Mouse (Mus musculus): ENCODE results near the gene Sorcs1. TPM values are rescaled to one million over a fixed set of nuclear protein-coding genes. Genes with fewer than 3 reads are reported as not detected.

Gene Sorcs1
- polyA plus RNA-seq, 1 experiment from 2014 or later = 0.38 TPM

DNA sequence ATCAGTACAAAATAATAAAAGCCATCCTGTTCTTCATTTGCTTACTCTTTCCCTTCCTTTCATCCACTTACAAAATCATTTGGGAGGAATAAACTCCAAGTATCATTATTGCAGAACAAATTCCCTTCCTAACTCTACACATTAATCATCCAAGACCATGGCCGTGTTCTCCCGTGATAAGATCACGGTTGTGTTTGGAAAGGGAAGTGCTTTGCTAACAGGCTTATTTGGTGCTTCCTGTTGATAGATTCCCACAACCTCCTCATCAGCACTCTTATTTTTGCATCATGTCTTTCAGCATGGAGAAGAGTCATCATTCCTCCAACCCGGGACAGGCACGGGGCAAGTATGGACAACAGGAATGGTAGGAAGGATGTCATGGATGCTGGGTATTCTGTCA is 25.7 kb downstream of the Sorcs1 start:
- H3K27me3 ChIP-seq (ENCODE audit: control insufficient read depth, insufficient read depth, low read depth, low read length) = no peaks in the 10 kb centered on the region
- H3K4me2 ChIP-seq (ENCODE audit: low read depth, low read length) = no peak overlapping the region
- H3K4me3 ChIP-seq (ENCODE audit: low read depth, low read length) = no peak overlapping the region
- 18% methylated on average over 5 of the region's 5 CpGs for WGBS (ENCODE audit: insufficient replicate concordance)
- H3K9me3 ChIP-seq (replicated peaks; ENCODE audit: control insufficient read depth, low read length) = no peaks in the 10 kb centered on the region
- H3K4me1 ChIP-seq (ENCODE audit: control insufficient read depth, low read depth, low read length) = no peaks in the 10 kb centered on the region
- ATAC-seq (ENCODE audit: low read depth) = no peak
- H3K27ac ChIP-seq (ENCODE audit: low read length) = no peak overlapping the region
- H3K9ac ChIP-seq (ENCODE audit: low read depth, low read length) = no peak overlapping the region
- H3K36me3 ChIP-seq (ENCODE audit: control insufficient read depth, insufficient read depth) = no peaks in the 10 kb centered on the region

DNA sequence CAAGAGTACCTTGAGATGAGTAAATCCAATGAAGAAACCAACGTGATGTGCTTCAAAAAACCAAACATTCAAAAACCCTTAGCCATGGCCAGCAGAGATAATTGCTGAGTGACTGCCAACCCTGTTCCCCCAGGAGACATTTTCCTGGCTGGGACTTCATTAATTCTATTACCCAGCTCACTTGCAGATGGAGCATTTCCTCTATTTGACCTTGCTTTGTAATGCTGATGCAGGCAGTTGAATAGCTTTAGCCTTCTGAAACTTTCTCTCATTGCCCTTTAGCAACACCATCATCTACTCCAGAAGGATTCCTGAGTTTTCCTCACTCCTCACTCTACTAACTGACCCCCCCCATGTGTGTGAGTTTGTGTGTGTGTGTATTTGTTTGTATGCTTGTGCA is 34.6 kb downstream of the Sorcs1 start:
- Histone ChIP-seq H3K27me3 (ENCODE audit: control insufficient read depth, insufficient read depth, low read depth, low read length) (no peaks in the 10 kb centered on the region), H3K4me3 (ENCODE audit: low read depth, low read length) (no peak overlapping the region), H3K36me3 (ENCODE audit: control insufficient read depth, insufficient read depth) (no peaks in the 10 kb centered on the region), H3K9me3 (replicated peaks; ENCODE audit: control insufficient read depth, low read length) (no peaks in the 10 kb centered on the region), H3K27ac (ENCODE audit: low read length) (no peak overlapping the region), H3K9ac (ENCODE audit: low read depth, low read length) (no peak overlapping the region), H3K4me2 (ENCODE audit: low read depth, low read length) (no peak overlapping the region), H3K4me1 (ENCODE audit: control insufficient read depth, low read depth, low read length) (no peaks in the 10 kb centered on the region)
- WGBS (ENCODE audit: insufficient replicate concordance) = 59% methylated on average over 1 of the region's 1 CpGs
- no peak for ATAC-seq (ENCODE audit: low read depth)

DNA sequence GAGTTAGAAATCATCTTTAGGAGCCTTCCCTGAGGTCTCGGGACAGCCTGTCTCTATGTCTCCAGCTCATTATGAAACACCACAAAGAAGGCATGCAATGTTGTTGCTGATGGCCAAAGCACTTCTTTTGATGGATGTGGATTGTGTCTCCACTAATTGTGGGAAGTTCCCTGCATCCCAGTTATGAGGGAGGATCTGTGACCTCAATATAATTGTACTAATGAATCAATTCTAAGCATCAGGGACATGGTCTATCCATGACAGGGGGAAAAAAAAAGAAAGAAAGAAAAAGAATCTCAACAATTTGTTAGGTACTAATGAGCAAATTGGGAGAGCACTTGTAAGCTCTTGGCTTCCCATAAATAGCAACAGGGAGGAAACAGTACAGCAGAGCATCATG is 36.3 kb downstream of the Sorcs1 start:
- 49% methylated on average over 1 of the region's 1 CpGs for WGBS (ENCODE audit: insufficient replicate concordance)
- Histone ChIP-seq H3K9me3 (replicated peaks; ENCODE audit: control insufficient read depth, low read length) (no peaks in the 10 kb centered on the region), H3K4me3 (ENCODE audit: low read depth, low read length) (no peak overlapping the region), H3K36me3 (ENCODE audit: control insufficient read depth, insufficient read depth) (no peaks in the 10 kb centered on the region), H3K4me2 (ENCODE audit: low read depth, low read length) (no peak overlapping the region), H3K27me3 (ENCODE audit: control insufficient read depth, insufficient read depth, low read depth, low read length) (no peaks in the 10 kb centered on the region), H3K9ac (ENCODE audit: low read depth, low read length) (no peak overlapping the region), H3K27ac (ENCODE audit: low read length) (no peak overlapping the region), H3K4me1 (ENCODE audit: control insufficient read depth, low read depth, low read length) (no peaks in the 10 kb centered on the region)
- no peak for ATAC-seq (ENCODE audit: low read depth)

DNA sequence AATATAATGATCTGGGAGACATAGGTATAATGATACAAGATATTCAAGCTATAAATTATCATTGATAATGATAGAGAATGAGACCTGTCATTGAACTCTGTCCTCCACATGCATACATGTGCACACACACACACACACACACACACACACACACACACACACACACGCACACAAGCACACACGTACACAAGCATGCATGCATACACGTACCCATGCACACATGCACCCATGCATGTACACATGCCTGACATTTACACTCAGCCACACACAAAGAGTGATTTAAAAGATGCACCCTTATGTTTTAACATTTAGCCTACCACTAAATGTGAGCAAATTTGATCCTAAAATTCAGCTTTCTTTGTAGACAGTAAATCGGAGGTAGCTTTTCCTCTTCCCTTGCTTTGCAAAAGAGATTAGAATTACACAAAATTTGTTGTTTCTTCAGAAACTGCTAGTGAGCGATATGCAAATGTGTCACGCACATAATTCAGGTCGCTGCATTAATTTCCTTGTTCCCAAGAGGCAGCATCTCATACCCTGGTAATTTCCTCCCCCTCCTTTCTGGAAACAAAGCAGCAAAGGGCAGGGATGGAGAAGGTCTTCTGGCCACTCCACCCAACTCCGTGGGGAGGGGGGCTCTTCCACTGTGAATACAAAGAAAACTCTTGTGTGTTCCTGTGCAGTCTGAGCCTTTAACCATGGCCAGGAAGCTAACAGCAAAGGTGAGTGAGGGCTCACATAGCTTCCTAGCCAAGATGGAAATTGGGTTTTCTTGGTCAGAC is 38.0 kb downstream of the Sorcs1 start:
- H3K27ac ChIP-seq (ENCODE audit: low read length) = no peak overlapping the region
- ATAC-seq (ENCODE audit: low read depth) = no peak
- no peaks in the 10 kb centered on the region for H3K4me1 ChIP-seq (ENCODE audit: control insufficient read depth, low read depth, low read length)
- H3K9ac ChIP-seq (ENCODE audit: low read depth, low read length) = no peak overlapping the region
- H3K27me3 ChIP-seq (ENCODE audit: control insufficient read depth, insufficient read depth, low read depth, low read length) = no peaks in the 10 kb centered on the region
- no peaks in the 10 kb centered on the region for H3K36me3 ChIP-seq (ENCODE audit: control insufficient read depth, insufficient read depth)
- WGBS (ENCODE audit: insufficient replicate concordance) = 64% methylated on average over 8 of the region's 8 CpGs
- H3K9me3 ChIP-seq (replicated peaks; ENCODE audit: control insufficient read depth, low read length) = no peaks in the 10 kb centered on the region
- no peak overlapping the region for H3K4me2 ChIP-seq (ENCODE audit: low read depth, low read length)
- no peak overlapping the region for H3K4me3 ChIP-seq (ENCODE audit: low read depth, low read length)

DNA sequence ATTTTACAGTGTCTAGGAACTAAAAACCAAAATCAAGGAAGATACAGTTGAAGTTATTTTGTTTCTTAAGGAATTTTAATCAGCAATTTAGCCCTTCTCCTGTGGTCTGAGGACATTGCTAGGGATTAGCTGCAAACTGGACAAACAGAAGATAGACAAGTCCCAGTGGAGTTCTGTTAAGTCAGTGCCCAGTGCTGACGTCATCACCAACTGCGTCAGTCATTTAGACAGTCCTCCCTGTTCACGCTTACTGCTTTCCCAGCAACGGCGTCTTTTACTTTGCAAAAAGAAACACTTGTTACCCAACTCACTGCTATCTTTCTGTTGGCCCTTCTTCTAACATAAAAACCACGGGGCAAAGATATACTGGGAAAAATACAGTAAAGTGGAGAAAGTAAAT is 40.3 kb downstream of the Sorcs1 start:
- Histone ChIP-seq H3K27me3 (ENCODE audit: control insufficient read depth, insufficient read depth, low read depth, low read length) (no peaks in the 10 kb centered on the region), H3K36me3 (ENCODE audit: control insufficient read depth, insufficient read depth) (no peaks in the 10 kb centered on the region), H3K9ac (ENCODE audit: low read depth, low read length) (no peak overlapping the region), H3K27ac (ENCODE audit: low read length) (no peak overlapping the region), H3K4me3 (ENCODE audit: low read depth, low read length) (no peak overlapping the region), H3K4me1 (ENCODE audit: control insufficient read depth, low read depth, low read length) (no peaks in the 10 kb centered on the region), H3K9me3 (replicated peaks; ENCODE audit: control insufficient read depth, low read length) (no peaks in the 10 kb centered on the region), H3K4me2 (ENCODE audit: low read depth, low read length) (no peak overlapping the region)
- ATAC-seq (ENCODE audit: low read depth) = no peak
- 59% methylated on average over 6 of the region's 6 CpGs for WGBS (ENCODE audit: insufficient replicate concordance)

DNA sequence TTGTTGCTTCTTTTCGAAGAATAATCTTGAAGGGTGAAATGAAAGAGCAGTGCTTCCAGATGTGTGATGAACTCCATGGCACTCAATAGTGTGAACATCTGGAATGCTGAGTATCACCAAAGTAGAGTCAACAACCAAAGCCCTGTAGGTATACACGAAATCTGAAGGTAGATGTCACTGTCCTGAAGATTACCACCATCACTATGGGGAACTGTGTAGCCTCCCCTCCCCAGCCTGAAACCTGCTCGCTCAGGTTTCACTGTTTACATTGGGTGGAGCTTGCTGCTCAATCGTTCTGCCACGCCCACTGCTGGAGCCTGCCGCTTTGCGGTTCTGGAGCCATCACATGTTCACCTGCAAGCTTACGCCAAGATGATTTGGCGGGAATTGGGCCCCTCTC is 64.4 kb downstream of the Sorcs1 start:
- no peaks in the 10 kb centered on the region for H3K9me3 ChIP-seq (replicated peaks; ENCODE audit: control insufficient read depth, low read length)
- ATAC-seq (ENCODE audit: low read depth) = no peak

DNA sequence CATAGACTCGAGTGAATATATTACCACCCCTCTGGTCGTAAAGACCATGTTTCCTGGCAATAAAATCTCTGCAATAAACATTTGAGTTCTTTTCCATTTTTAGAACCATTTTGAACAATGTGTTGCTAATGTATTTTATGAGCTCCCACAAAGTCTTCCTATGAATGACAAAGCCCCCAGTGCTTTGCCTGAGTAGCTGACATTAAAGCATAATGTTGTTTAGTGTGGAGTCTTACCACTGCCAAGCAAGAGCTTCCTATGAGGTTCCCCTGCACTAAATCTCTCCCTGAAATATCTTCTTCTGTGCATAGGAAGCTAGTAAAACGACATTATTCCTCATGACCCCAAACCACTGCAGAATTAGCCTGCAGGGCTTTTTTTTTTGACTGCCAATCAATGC is 66.8 kb downstream of the Sorcs1 start:
- no peak overlapping the region for H3K27ac ChIP-seq (ENCODE audit: low read length)
- H3K4me1 ChIP-seq (ENCODE audit: control insufficient read depth, low read depth, low read length) = no peaks in the 10 kb centered on the region
- H3K27me3 ChIP-seq (ENCODE audit: control insufficient read depth, insufficient read depth, low read depth, low read length) = no peaks in the 10 kb centered on the region
- H3K4me2 ChIP-seq (ENCODE audit: low read depth, low read length) = no peak overlapping the region
- no peak overlapping the region for H3K9ac ChIP-seq (ENCODE audit: low read depth, low read length)
- WGBS (ENCODE audit: insufficient replicate concordance) = 31% methylated on average over 3 of the region's 3 CpGs
- no peak overlapping the region for H3K4me3 ChIP-seq (ENCODE audit: low read depth, low read length)
- ATAC-seq (ENCODE audit: low read depth) = no peak
- H3K9me3 ChIP-seq (replicated peaks; ENCODE audit: control insufficient read depth, low read length) = no peaks in the 10 kb centered on the region
- no peaks in the 10 kb centered on the region for H3K36me3 ChIP-seq (ENCODE audit: control insufficient read depth, insufficient read depth)

More for the DNA sequence above, 64.4 kb downstream of the Sorcs1 start:
- no peaks in the 10 kb centered on the region for H3K4me1 ChIP-seq (ENCODE audit: control insufficient read depth, low read depth, low read length)
- H3K4me3 ChIP-seq (ENCODE audit: low read depth, low read length) = no peak overlapping the region
- 26% methylated on average over 9 of the region's 9 CpGs for WGBS (ENCODE audit: insufficient replicate concordance)
- H3K27ac ChIP-seq (ENCODE audit: low read length) = no peak overlapping the region
- H3K36me3 ChIP-seq (ENCODE audit: control insufficient read depth, insufficient read depth) = no peaks in the 10 kb centered on the region
- no peak overlapping the region for H3K4me2 ChIP-seq (ENCODE audit: low read depth, low read length)
- H3K27me3 ChIP-seq (ENCODE audit: control insufficient read depth, insufficient read depth, low read depth, low read length) = no peaks in the 10 kb centered on the region
- H3K9ac ChIP-seq (ENCODE audit: low read depth, low read length) = no peak overlapping the region

DNA sequence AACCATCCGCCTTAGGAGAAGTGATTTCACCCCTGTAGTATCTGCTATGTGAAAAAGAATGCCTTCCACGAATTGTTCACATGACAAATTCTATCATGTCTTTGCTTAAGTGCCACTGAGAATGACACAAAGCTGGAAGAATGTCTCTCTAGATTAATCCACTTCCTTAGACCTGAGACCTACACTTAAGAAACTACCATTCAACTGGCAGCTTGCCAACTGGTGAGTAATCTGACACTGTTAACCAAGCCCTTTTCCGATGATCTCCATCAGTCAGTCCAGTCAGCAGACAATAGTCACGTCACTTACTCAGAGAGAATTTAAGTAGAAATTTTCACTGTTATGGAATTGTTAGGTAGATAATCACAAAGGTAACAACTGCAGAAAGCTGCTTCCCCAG is 74.6 kb downstream of the Sorcs1 start:
- no peak for ATAC-seq (ENCODE audit: low read depth)
- Histone ChIP-seq H3K9ac (ENCODE audit: low read depth, low read length) (no peak overlapping the region), H3K27me3 (ENCODE audit: control insufficient read depth, insufficient read depth, low read depth, low read length) (no peaks in the 10 kb centered on the region), H3K36me3 (ENCODE audit: control insufficient read depth, insufficient read depth) (no peaks in the 10 kb centered on the region), H3K9me3 (replicated peaks; ENCODE audit: control insufficient read depth, low read length) (no peaks in the 10 kb centered on the region), H3K4me3 (ENCODE audit: low read depth, low read length) (no peak overlapping the region), H3K4me1 (ENCODE audit: control insufficient read depth, low read depth, low read length) (no peaks in the 10 kb centered on the region), H3K27ac (ENCODE audit: low read length) (no peak overlapping the region), H3K4me2 (ENCODE audit: low read depth, low read length) (no peak overlapping the region)
- 28% methylated on average over 4 of the region's 4 CpGs for WGBS (ENCODE audit: insufficient replicate concordance)

DNA sequence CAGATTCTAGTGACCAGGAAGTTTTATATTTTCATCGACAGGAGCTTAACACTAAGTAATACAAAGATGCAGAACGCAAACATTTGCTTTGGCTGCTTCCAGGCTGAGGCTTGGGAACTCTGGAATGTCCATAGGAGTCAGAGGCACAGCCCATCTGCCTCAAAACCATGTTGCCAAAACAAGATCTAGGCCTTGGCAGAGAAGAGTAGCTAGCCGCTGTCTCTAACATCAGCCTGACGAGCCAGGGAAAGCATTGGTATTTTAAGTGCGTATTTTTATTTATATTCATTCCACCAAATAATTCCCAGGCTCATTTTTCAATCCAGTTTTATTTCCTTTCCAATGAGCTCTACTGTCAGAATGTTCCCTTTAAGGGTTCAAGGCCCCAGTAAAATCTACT is 75.1 kb downstream of the Sorcs1 start:
- no peak for ATAC-seq (ENCODE audit: low read depth)
- no peak overlapping the region for H3K4me3 ChIP-seq (ENCODE audit: low read depth, low read length)
- 57% methylated on average over 5 of the region's 5 CpGs for WGBS (ENCODE audit: insufficient replicate concordance)
- no peak overlapping the region for H3K4me2 ChIP-seq (ENCODE audit: low read depth, low read length)
- no peaks in the 10 kb centered on the region for H3K27me3 ChIP-seq (ENCODE audit: control insufficient read depth, insufficient read depth, low read depth, low read length)
- H3K4me1 ChIP-seq (ENCODE audit: control insufficient read depth, low read depth, low read length) = no peaks in the 10 kb centered on the region
- H3K27ac ChIP-seq (ENCODE audit: low read length) = no peak overlapping the region
- H3K9ac ChIP-seq (ENCODE audit: low read depth, low read length) = no peak overlapping the region
- no peaks in the 10 kb centered on the region for H3K9me3 ChIP-seq (replicated peaks; ENCODE audit: control insufficient read depth, low read length)
- no peaks in the 10 kb centered on the region for H3K36me3 ChIP-seq (ENCODE audit: control insufficient read depth, insufficient read depth)

All from liver, embryonic 16.5 days (tissue).